Mouse (Mus musculus) liver, embryonic 14.5 days (tissue): ENCODE measurements around the gene Lancl2. TPM values are rescaled to one million over a fixed set of nuclear protein-coding genes. Genes with fewer than 3 reads are reported as not detected.

Experiments
- ATAC-seq: fragments of 200-750 bp; cut with Nextera tagmentation; 2 replicates; pipeline ENCODE4 v1.8.0; 2017; ENCODE audit warnings: moderate number of reproducible peaks, mild to moderate bottlenecking, moderate library complexity; ENCODE audit not compliant: insufficient read depth
- DNase-seq, 3 experiments: peaks; one replicate each; pipeline ENCODE4 v3.0.0-alpha.2; 2012 to 2013; ENCODE audit warnings: low read depth in 3 of 3, low spot score in 3 of 3
- H3K27ac ChIP-seq: fragments of 300-500 bp; sonication (generic); 2 replicates; pipeline ENCODE4 v1.5.1; 2014; ENCODE audit warnings: moderate library complexity, mild to moderate bottlenecking, control low read depth, inconsistent platforms
- H3K27me3 ChIP-seq: fragments of 300-500 bp; sonication (generic); 2 replicates; pipeline ENCODE4 v1.6.1; 2014; ENCODE audit warnings: mild to moderate bottlenecking, low read length, moderate library complexity; ENCODE audit not compliant: control insufficient read depth, insufficient read depth
- H3K36me3 ChIP-seq: fragments of 300-500 bp; sonication (generic); replicated peaks from 2 replicates; pipeline ENCODE4 v1.6.1; 2014; ENCODE audit warnings: low read depth; ENCODE audit not compliant: control insufficient read depth, insufficient read depth
- H3K4me1 ChIP-seq, 2 experiments: fragments of 200-500 bp in 1 of 2; fragments of 300-500 bp in 1 of 2; sonication (generic) in 1 of 2; replicated peaks; 2 replicates each; pipeline ENCODE4 v1.6.1; 2012 to 2014; ENCODE audit warnings: antibody characterized with exemption in 1 of 2, inconsistent platforms in 1 of 2, low read length in 1 of 2; ENCODE audit not compliant: control insufficient read depth in 2 of 2, insufficient read depth in 2 of 2
- H3K4me2 ChIP-seq: fragments of 300-500 bp; sonication (generic); 2 replicates; pipeline ENCODE4 v1.6.1; 2014; ENCODE audit warnings: low read depth, mild to moderate bottlenecking, control low read depth, moderate library complexity
- H3K4me3 ChIP-seq, 2 experiments: fragments of 200-500 bp in 1 of 2; fragments of 300-500 bp in 1 of 2; sonication (generic) in 1 of 2; 2 replicates each; pipeline ENCODE4 v1.5.1; 2012 to 2014; ENCODE audit warnings: low read depth in 2 of 2, low read length in 2 of 2, mild to moderate bottlenecking in 2 of 2, control low read depth in 1 of 2, inconsistent platforms in 1 of 2, moderate library complexity in 1 of 2; ENCODE audit not compliant: insufficient read depth in 1 of 2
- H3K9ac ChIP-seq: fragments of 300-500 bp; sonication (generic); replicated peaks from 2 replicates; pipeline ENCODE4 v1.6.1; 2014; ENCODE audit warnings: mild to moderate bottlenecking, control low read depth, moderate library complexity
- H3K9me3 ChIP-seq: fragments of 300-500 bp; sonication (generic); 2 replicates; pipeline ENCODE4 v1.6.1; 2016; ENCODE audit warnings: low read length, mixed read lengths; ENCODE audit not compliant: control insufficient read depth
- CTCF ChIP-seq: IDR thresholded peaks from 2 replicates; pipeline ENCODE4 v1.5.1; 2016; ENCODE audit warnings: antibody characterized with exemption, low read depth, control low read depth
- EP300 ChIP-seq: IDR thresholded peaks from 2 replicates; pipeline ENCODE4 v1.6.1; 2016; ENCODE audit warnings: antibody characterized with exemption, low read depth
- WGBS: fragments of 180-500 bp; shearing (Covaris S2); extraction: QIAGEN DNeasy Blood & Tissue Kit; methylation state at CpG from one replicate; pipeline ENCODE4 v1.1.7; 2014; ENCODE audit not compliant: insufficient replicate concordance; 5-methylcytosine and 5-hydroxymethylcytosine counted together
- polyA plus RNA-seq, 2 experiments: library from polyadenylated mRNA; depleted of rRNA in 1 of 2; stranded (reverse) in 1 of 2; unstranded in 1 of 2; fragments of >200 nt; fragmentation: Nextera tagmentation in 1 of 2; extraction: Ambion mirVana in 1 of 2; gene quantifications; 2 replicates each; pipeline versions ENCODE4 v1.2.1 to v1.2.3; 2012 to 2014

Lancl2 gene
- polyA plus RNA-seq, 2 experiments = 7.1 to 13.5 TPM

GRCm38 (mm10) chr6:57701686-57702085 is 654 bp upstream of the Lancl2 start:
- Histone ChIP-seq H3K4me3 (peak overlapping the region; percentile 6 to 64; a peak in 3 of 4 replicates), H3K36me3 (no peaks in the 10 kb centered on the region), H3K27ac (no peak overlapping the region), H3K4me1 (peaks cover 10 to 12% of the 10 kb centered on the region in 2 experiments; a peak in 3 of 4 replicates), H3K4me2 (peak overlapping the region; percentile 92), H3K27me3 (no peaks in the 10 kb centered on the region), H3K9me3 (no peaks in the 10 kb centered on the region), H3K9ac (no peak overlapping the region)
- ATAC-seq (no peak), DNase-seq (no peak)
- 60% methylated on average over 4 of the region's 4 CpGs for WGBS
- TF ChIP-seq EP300 (no peak), CTCF (no peak)

DNA sequence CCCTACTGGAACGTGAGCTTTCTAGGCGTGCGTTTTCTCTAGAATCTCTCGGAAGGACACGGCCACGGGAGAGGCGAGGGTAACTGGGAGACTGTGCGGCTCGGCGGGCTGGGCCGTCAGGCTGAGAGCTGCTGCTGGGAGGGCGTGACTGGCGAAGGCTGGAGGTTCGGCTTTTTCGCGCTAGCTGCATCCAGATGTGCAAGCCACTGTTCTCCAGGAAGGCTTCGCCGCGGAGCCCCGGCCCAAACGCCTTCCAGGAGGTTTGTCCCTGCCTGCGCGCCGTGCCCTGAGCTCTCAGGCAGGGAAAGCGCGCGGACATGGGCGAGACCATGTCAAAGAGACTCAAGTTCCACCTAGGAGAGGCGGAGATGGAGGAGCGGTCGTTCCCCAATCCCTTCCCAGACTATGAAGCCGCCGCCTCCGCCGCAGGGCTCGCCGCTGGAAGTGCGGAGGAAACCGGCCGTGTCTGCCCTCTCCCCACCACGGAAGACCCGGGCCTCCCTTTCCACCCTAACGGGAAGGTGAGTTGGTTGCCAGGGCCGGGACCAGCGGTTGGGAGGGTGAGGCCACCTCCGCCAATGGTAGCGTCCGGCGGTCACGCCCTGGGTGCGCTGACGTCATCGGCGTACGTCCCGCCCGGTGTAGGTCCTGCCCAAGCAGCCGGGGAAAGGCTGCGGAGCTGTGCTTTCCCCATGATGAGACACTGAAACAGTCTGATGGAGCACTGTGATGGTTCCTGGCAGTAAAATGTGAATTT is 581 bp downstream of the Lancl2 start:
- DNase-seq (peak; percentile 88 to 94 (median 90)), ATAC-seq (peak; percentile 99)
- peak; percentile 54 for TF ChIP-seq EP300
- no peak for TF ChIP-seq CTCF
- Histone ChIP-seq H3K27ac (peak overlapping the region; percentile 78), H3K4me1 (peaks cover 10 to 12% of the 10 kb centered on the region in 2 experiments; a peak in 3 of 4 replicates), H3K36me3 (no peaks in the 10 kb centered on the region), H3K9me3 (no peaks in the 10 kb centered on the region), H3K4me3 (peak overlapping the region; percentile 64 to 80), H3K4me2 (peak overlapping the region; percentile 92), H3K27me3 (no peaks in the 10 kb centered on the region), H3K9ac (peak overlapping the region; percentile 72)
- under 1% methylated on average over 59 of the region's 59 CpGs for WGBS

DNA sequence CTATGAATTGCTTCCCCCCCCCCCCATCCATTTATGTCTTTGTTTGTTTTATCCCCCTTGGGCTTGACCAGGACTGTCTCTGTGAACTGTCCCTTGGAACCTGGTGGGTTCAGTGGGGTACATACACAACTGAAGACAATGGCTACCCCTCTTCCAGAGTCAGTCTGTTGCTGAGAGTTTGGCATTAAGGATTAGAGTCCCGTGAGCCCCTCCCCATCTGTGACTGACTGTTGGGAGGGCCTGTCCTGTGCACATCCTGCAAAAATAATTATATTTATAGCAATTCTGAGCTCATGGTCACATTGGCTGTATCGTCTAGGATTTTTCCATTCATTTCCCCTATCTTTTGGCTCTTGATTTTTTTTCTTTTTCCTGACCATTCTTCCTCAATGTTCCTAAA is 1.4 kb downstream of the Lancl2 start:
- peak overlapping the region; percentile 75 for H3K27ac ChIP-seq
- H3K4me2 ChIP-seq = peak overlapping the region; percentile 92
- no peak for DNase-seq
- peak overlapping the region; percentile 72 for H3K9ac ChIP-seq
- H3K4me3 ChIP-seq = peak overlapping the region; percentile 64 to 80
- no peaks in the 10 kb centered on the region for H3K36me3 ChIP-seq
- no peaks in the 10 kb centered on the region for H3K9me3 ChIP-seq
- H3K4me1 ChIP-seq = peaks cover 10 to 12% of the 10 kb centered on the region in 2 experiments; a peak in 3 of 4 replicates
- WGBS = 30% methylated on average over 2 of the region's 2 CpGs
- peak; percentile 7; the same call in 1 of the 2 replicates for ATAC-seq
- TF ChIP-seq CTCF (no peak), EP300 (no peak)
- no peaks in the 10 kb centered on the region for H3K27me3 ChIP-seq

- WGBS = 90% methylated on average over 1 of the region's 1 CpGs
- Histone ChIP-seq H3K4me1 (peaks cover 10 to 13% of the 10 kb centered on the region in 2 experiments; a peak in 3 of 4 replicates), H3K27me3 (no peaks in the 10 kb centered on the region), H3K36me3 (no peaks in the 10 kb centered on the region), H3K9ac (no peak overlapping the region), H3K4me2 (no peak overlapping the region), H3K27ac (no peak overlapping the region), H3K9me3 (no peaks in the 10 kb centered on the region), H3K4me3 (no peak overlapping the region)
- DNase-seq = no peak
- no peak for TF ChIP-seq EP300
- no peak for TF ChIP-seq CTCF
- no peak for ATAC-seq
These were observed 4.4 kb downstream of the Lancl2 start for GRCm38 (mm10) chr6:57706721-57707120.

- Histone ChIP-seq H3K9me3 (no peaks in the 10 kb centered on the region), H3K9ac (no peak overlapping the region; the same call in 1 of the 2 replicates), H3K4me1 (peaks cover 4 to 6% of the 10 kb centered on the region in 2 experiments; a peak in 3 of 4 replicates), H3K27ac (no peak overlapping the region), H3K4me3 (no peak overlapping the region), H3K4me2 (no peak overlapping the region), H3K36me3 (no peaks in the 10 kb centered on the region), H3K27me3 (no peaks in the 10 kb centered on the region)
- TF ChIP-seq EP300 (no peak), CTCF (peak; percentile 22; the same call in 1 of the 2 replicates)
- ATAC-seq (peak; percentile 48; the same call in 1 of the 2 replicates), DNase-seq (no peak)
- WGBS = 14% methylated on average over 1 of the region's 1 CpGs
These were observed 9.4 kb downstream of the Lancl2 start for GRCm38 (mm10) chr6:57711726-57712125.
